Mouse (Mus musculus) myocyte (in vitro differentiated cells): ENCODE data around the gene Gm9837. TPM values are rescaled to one million over a fixed set of nuclear protein-coding genes. Genes with fewer than 3 reads are reported as not detected.

ENCODE experiments used
- H3K27me3 ChIP-seq: one replicate; pipeline ENCODE4 v1.6.1; 2011; ENCODE audit not compliant: control insufficient read depth, insufficient read depth, insufficient read length
- H3K36me3 ChIP-seq: one replicate; pipeline ENCODE4 v1.6.1; 2011; ENCODE audit not compliant: control insufficient read depth, insufficient read depth
- H3K4me2 ChIP-seq: one replicate; pipeline ENCODE4 v1.6.1; 2011; ENCODE audit warnings: low read depth, control low read depth
- H3K4me3 ChIP-seq: one replicate; pipeline ENCODE4 v1.5.1; 2011; ENCODE audit warnings: mild to moderate bottlenecking, control low read depth, moderate library complexity
- H3K79me2 ChIP-seq: one replicate; pipeline ENCODE4 v1.6.1; 2011; ENCODE audit not compliant: control insufficient read depth, insufficient read depth
- H3ac ChIP-seq: one replicate; pipeline ENCODE4 v1.6.1; 2011; ENCODE audit not compliant: control insufficient read depth, insufficient read length
- CEBPB ChIP-seq: IDR thresholded peaks from 2 replicates; pipeline ENCODE4 v1.6.1; 2011; ENCODE audit warnings: mild to moderate bottlenecking, moderate library complexity; ENCODE audit not compliant: poor library complexity, insufficient read depth, severe bottlenecking
- E2F4 ChIP-seq: IDR thresholded peaks from one replicate; pipeline ENCODE4 v1.6.1; 2011; ENCODE audit warnings: mild to moderate bottlenecking, control low read depth, moderate library complexity; ENCODE audit not compliant: insufficient read depth
- MAX ChIP-seq: IDR thresholded peaks from one replicate; pipeline ENCODE4 v1.6.1; 2011; ENCODE audit warnings: low read depth, mild to moderate bottlenecking, control low read depth
- MYOD1 ChIP-seq, 3 experiments: IDR thresholded peaks; one replicate each; pipeline ENCODE4 v1.6.1; 2011; ENCODE audit warnings: control low read depth in 2 of 3, low read depth in 2 of 3, mild to moderate bottlenecking in 2 of 3, moderate library complexity in 1 of 3; ENCODE audit not compliant: insufficient read length in 2 of 3, control insufficient read depth in 1 of 3
- MYOG ChIP-seq, 3 experiments: IDR thresholded peaks; one replicate each; pipeline ENCODE4 v1.6.1; 2011; ENCODE audit warnings: control low read depth in 2 of 3, low read depth in 2 of 3, mild to moderate bottlenecking in 2 of 3; ENCODE audit not compliant: insufficient read length in 2 of 3, control insufficient read depth in 1 of 3, insufficient read depth in 1 of 3
- POLR2A ChIP-seq: IDR thresholded peaks from one replicate; pipeline ENCODE4 v1.6.1; 2011; ENCODE audit warnings: low read depth, mild to moderate bottlenecking, control low read depth, moderate library complexity; ENCODE audit not compliant: insufficient read length
- POLR2AphosphoS2 ChIP-seq: IDR thresholded peaks from one replicate; pipeline ENCODE4 v1.6.1; 2011; ENCODE audit warnings: low read depth, control low read depth; ENCODE audit not compliant: insufficient read length
- REST ChIP-seq: IDR thresholded peaks from one replicate; pipeline ENCODE4 v1.6.1; 2011; ENCODE audit warnings: mild to moderate bottlenecking, control low read depth, moderate library complexity; ENCODE audit not compliant: insufficient read depth, insufficient read length
- SRF ChIP-seq: IDR thresholded peaks from one replicate; pipeline ENCODE4 v1.6.1; 2011; ENCODE audit warnings: low read depth; ENCODE audit not compliant: control insufficient read depth, insufficient read length
- TCF12 ChIP-seq: IDR thresholded peaks from one replicate; pipeline ENCODE4 v1.6.1; 2011; ENCODE audit warnings: mild to moderate bottlenecking, control low read depth; ENCODE audit not compliant: poor library complexity, insufficient read depth, severe bottlenecking
- TCF3 ChIP-seq: IDR thresholded peaks from one replicate; pipeline ENCODE4 v1.6.1; 2011; ENCODE audit warnings: low read depth, control low read depth; ENCODE audit not compliant: insufficient read length
- USF1 ChIP-seq: IDR thresholded peaks from one replicate; pipeline ENCODE4 v1.6.1; 2011; ENCODE audit warnings: low read depth, mild to moderate bottlenecking, control low read depth, moderate library complexity
- polyA plus RNA-seq: library from polyadenylated mRNA; unstranded; fragments of >200 nt; fragmentation: generic; extraction: Trizol; gene quantifications from one replicate; pipeline ENCODE4 v1.2.1, GENCODE M21; 2012; ENCODE audit warnings: missing spikeins

Gm9837 gene
- polyA plus RNA-seq, 1 experiment, result not detected

DNA sequence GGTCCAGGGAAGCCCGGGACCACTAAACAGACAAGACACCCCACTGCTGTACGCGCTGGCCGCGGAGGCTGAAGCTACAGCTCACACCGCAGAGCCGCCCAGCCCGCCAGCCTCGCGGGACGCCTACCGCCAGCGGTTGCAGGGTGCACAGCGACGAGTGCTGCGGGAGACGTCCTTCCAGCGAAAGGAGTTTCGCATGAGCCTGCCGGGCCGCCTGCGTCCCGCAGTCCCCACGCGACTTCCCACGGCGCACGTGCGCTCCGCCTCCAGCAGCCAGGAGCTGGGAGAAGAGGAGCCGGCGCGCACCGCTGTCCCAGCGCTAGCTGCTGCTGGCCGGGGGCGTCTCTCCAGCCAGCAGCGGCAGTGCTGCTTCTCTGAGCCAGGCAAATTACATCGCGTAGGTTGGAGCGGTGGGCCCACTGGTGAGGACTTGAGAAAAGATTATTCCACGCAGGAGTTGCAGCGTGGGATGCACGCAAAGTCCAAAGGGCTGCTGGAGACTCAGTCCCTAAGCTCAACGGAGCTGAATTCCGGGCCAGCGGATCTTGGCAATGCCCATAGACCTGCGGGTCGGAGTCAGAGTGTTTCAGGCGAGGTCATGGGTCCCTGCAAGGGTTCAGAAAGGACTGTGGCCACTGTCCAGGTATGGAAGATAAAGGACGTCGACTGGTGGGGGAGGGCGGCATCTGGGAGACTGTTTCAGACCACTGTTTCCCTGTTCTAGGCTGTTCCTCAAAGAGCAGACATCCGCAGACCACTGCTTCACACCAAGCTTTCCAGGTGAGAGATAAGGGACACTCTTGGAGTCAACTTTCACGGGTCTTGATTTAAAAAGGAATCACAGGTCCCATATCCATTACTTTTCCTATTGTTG lies 6.5 kb downstream of the Gm9837 start:
- Histone ChIP-seq H3ac (no peak overlapping the region), H3K4me3 (no peak overlapping the region), H3K79me2 (no peaks in the 10 kb centered on the region), H3K4me2 (no peak overlapping the region), H3K27me3 (no peaks in the 10 kb centered on the region), H3K36me3 (no peaks in the 10 kb centered on the region)
- TF ChIP-seq USF1, result no peak
- no peak for TF ChIP-seq REST
- TF ChIP-seq CEBPB, result no peak
- no peak for TF ChIP-seq TCF12
- TF ChIP-seq MAX, result no peak
- TF ChIP-seq TCF3, result no peak
- TF ChIP-seq POLR2AphosphoS2, result no peak
- no peak for TF ChIP-seq SRF
- no peak for TF ChIP-seq MYOD1 (IDR thresholded peaks at IDR 0.05; ENCODE audit: control insufficient read depth in 1 of 3, insufficient read length in 2 of 3, low read depth in 2 of 3)
- TF ChIP-seq POLR2A, result no peak
- no peak for TF ChIP-seq MYOG (IDR thresholded peaks at IDR 0.05; ENCODE audit: control insufficient read depth in 1 of 3, insufficient read depth in 1 of 3, insufficient read length in 2 of 3, low read depth in 2 of 3)
- TF ChIP-seq E2F4, result no peak

DNA sequence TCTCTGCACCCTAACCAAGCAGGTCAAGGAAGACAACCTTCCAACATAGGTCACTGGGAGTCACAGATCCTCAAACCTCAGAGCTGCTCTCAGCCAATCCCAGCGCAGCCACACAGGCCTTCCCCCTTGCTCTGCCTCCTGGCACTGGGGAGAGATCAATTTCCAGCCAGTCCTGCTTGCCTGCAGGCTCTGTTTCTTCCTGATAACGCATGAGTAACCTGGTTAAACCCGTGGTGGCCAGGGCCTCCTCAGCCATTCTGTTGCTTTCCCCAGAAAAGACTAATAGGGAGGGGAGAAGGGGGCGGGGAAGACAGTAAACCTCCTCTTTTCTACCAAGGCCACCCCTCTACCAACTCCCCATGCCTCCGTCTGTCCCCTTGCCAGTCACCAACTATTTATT lies 8.6 kb downstream of the Gm9837 start:
- TF ChIP-seq POLR2AphosphoS2 (no peak), REST (no peak), USF1 (no peak), MAX (no peak)
- no peaks in the 10 kb centered on the region for H3K36me3 ChIP-seq
- H3K4me3 ChIP-seq, result no peak overlapping the region
- no peaks in the 10 kb centered on the region for H3K79me2 ChIP-seq
- no peak overlapping the region for H3ac ChIP-seq
- no peak overlapping the region for H3K4me2 ChIP-seq
- no peaks in the 10 kb centered on the region for H3K27me3 ChIP-seq

DNA sequence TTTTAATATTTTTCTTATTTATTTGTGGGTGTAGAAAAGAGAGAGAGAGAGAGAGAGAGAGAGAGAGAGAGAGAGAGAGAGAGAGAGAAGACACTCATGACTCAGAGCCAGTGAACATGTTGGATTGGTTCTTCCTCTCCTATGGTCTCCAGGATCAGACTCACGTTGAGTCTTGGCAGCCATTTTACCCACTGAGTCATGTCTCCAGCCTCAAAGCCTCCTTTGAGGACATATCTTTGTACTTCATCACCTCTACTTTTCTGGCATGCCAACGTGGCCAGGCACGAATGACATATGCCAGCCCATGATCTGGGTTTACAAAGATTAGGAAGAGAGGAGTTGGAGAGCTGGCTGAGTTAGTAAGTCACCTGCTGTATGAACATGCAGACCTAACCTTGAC lies 10.1 kb downstream of the Gm9837 start:
- TF ChIP-seq USF1 (no peak), TCF3 (no peak), MYOD1 (IDR thresholded peaks at IDR 0.05; ENCODE audit: control insufficient read depth in 1 of 3, insufficient read length in 2 of 3, low read depth in 2 of 3) (no peak), MAX (no peak), CEBPB (no peak), SRF (no peak), MYOG (IDR thresholded peaks at IDR 0.05; ENCODE audit: control insufficient read depth in 1 of 3, insufficient read depth in 1 of 3, insufficient read length in 2 of 3, low read depth in 2 of 3) (no peak), REST (no peak), E2F4 (no peak), POLR2A (no peak), POLR2AphosphoS2 (no peak), TCF12 (no peak)
- Histone ChIP-seq H3K36me3 (no peaks in the 10 kb centered on the region), H3K4me3 (no peak overlapping the region), H3K4me2 (no peak overlapping the region), H3K27me3 (no peaks in the 10 kb centered on the region), H3ac (no peak overlapping the region), H3K79me2 (no peaks in the 10 kb centered on the region)

DNA sequence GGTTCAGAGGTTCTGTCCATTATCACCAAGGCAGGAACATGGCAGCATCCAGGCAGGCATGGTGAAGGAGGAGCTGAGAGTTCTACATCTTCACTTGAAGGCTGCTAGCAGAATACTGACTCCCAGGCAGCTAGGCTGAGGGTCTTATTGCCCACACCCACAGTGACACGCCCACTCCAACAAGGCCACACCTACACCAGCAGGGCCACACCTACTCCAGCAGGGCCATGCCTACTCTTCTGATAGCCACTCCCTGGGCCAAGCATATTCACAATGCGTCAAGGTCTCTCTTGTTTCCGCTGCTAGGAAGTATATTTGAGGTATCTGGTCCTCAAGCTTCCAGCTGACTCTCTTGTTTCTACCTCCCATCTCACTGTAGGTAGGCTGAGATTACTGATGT lies 11.3 kb downstream of the Gm9837 start:
- Histone ChIP-seq H3K4me3 (no peak overlapping the region), H3K27me3 (no peaks in the 10 kb centered on the region), H3K4me2 (no peak overlapping the region), H3K79me2 (no peaks in the 10 kb centered on the region), H3K36me3 (no peaks in the 10 kb centered on the region), H3ac (no peak overlapping the region)
- TF ChIP-seq REST, result no peak
- no peak for TF ChIP-seq MAX
- no peak for TF ChIP-seq POLR2AphosphoS2
- no peak for TF ChIP-seq POLR2A
- TF ChIP-seq TCF3, result no peak
- TF ChIP-seq E2F4, result no peak
- TF ChIP-seq SRF, result no peak
- no peak for TF ChIP-seq MYOG (IDR thresholded peaks at IDR 0.05; ENCODE audit: control insufficient read depth in 1 of 3, insufficient read depth in 1 of 3, insufficient read length in 2 of 3, low read depth in 2 of 3)
- no peak for TF ChIP-seq MYOD1 (IDR thresholded peaks at IDR 0.05; ENCODE audit: control insufficient read depth in 1 of 3, insufficient read length in 2 of 3, low read depth in 2 of 3)
- no peak for TF ChIP-seq TCF12
- no peak for TF ChIP-seq CEBPB
- TF ChIP-seq USF1, result no peak

DNA sequence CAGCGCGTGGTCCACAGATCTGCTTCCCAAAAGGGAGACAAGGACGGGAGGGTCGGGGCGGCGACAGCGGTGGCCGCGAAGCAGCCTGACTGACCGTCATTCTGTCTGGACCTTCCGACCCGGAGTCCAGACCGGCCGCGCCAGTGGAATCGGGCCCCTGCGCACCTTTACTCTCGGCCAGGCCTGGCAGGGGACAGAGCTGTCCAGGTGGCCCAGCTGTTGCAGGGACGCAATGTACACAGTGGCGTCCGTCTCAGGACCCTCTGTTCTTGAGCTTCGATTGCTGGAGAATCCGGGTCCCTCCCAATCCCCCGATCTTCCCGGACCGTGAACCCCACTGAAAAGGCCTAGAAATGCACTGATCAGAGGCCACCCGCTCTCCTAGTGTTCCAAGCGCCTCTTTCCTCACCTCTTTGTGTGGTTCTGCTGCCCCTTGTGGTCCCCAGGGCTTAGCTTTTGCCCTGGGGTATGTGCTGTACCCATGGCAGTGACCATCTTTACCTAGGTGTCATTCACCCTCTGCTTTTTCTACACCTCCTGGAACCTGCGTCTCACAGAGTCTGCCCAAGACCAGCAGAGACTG lies 12.8 kb downstream of the Gm9837 start:
- Histone ChIP-seq H3K4me2 (peak overlapping the region; percentile 71), H3K79me2 (no peaks in the 10 kb centered on the region), H3K4me3 (peak overlapping the region; percentile 25), H3K27me3 (no peaks in the 10 kb centered on the region), H3ac (no peak overlapping the region), H3K36me3 (no peaks in the 10 kb centered on the region)
- peak in 1 of 3 experiments; percentile 1 for TF ChIP-seq MYOD1 (IDR thresholded peaks at IDR 0.05; ENCODE audit: control insufficient read depth in 1 of 3, insufficient read length in 2 of 3, low read depth in 2 of 3)
- no peak for TF ChIP-seq MAX
